In the genomic region with DNA sequence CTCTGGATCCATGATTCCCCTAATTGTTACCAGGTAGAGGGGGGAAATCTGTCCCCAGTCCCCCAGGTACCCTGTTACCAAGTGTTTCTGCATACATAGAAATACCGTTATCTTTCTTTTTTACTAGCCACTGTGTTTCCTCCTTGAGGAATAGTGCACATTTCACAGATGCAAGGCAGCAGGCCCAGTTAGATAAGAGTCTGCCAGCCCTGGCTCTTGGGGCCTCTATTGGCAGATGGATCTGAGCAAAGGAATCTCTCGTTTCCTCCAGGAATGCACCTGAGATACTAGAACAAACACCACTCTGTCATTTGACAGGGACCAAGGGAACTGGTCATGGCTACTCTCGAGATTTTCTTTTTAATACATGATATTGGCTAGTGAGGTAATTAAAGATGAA, we compare ENCODE assay signal across 21 mouse cellular contexts. TPM values are rescaled to one million over a fixed set of nuclear protein-coding genes. Genes with fewer than 3 reads are reported as not detected.
DNase-seq lines count a peak whose midpoint lies in the region; ATAC-seq and TF ChIP-seq lines count a peak whose summit lies in the region.
"Had no signal": no experiment of that assay in that cellular context is flagged by ENCODE, and none has a peak within 500 bp of the region (broad histone marks: within the 10 kb centered on the region; RNA-seq: fewer than 3 reads in every experiment).

No protein-coding gene starts in this region.

- peaks cover 15% of the 10 kb centered on the region for H3K4me1 ChIP-seq in heart, adult 2 months (ENCODE audit: control insufficient read depth, insufficient read depth, low read length)
- peaks cover 32% of the 10 kb centered on the region for H3K4me1 ChIP-seq in heart, embryonic 12.5 days (replicated peaks)
- H3K4me1 ChIP-seq in embryonic facial prominence, embryonic 10.5 days, result no peaks in the 10 kb centered on the region
- H3K4me1 ChIP-seq in limb, embryonic 10.5 days, result 0 out of 2 replicates have a peak, but pooled peaks cover 3% of the 10 kb centered on the region
- H3K4me1 ChIP-seq: midbrain, embryonic 13.5 days; neural tube, embryonic 12.5 days had no signal

- H3K27me3 ChIP-seq in heart, adult 2 months (ENCODE audit: control insufficient read depth, insufficient read depth, low read length), result no peaks in the 10 kb centered on the region
- no peaks in the 10 kb centered on the region for H3K27me3 ChIP-seq in heart, embryonic 12.5 days (replicated peaks)
- H3K27me3 ChIP-seq in embryonic facial prominence, embryonic 10.5 days (replicated peaks; ENCODE audit: low read depth, poor library complexity, severe bottlenecking), result no peaks in the 10 kb centered on the region
- H3K27me3 ChIP-seq in limb, embryonic 10.5 days (ENCODE audit: low read depth, poor library complexity, severe bottlenecking), result no peaks in the 10 kb centered on the region
- H3K27me3 ChIP-seq: midbrain, embryonic 13.5 days; neural tube, embryonic 12.5 days had no signal

- no peak overlapping the region for H3K9ac ChIP-seq in heart, adult 2 months (ENCODE audit: low read depth, low read length)
- H3K9ac ChIP-seq in heart, embryonic 12.5 days, result no peak overlapping the region
- H3K9ac ChIP-seq: forebrain, postnatal 0 days; hindbrain, embryonic 14.5 days; liver, postnatal 0 days; midbrain, embryonic 13.5 days; neural tube, embryonic 12.5 days had no signal

- peaks cover 3% of the 10 kb centered on the region; the same call in 1 of the 2 replicates for H3K36me3 ChIP-seq in heart, adult 2 months (ENCODE audit: control insufficient read depth, insufficient read depth, low read length)
- peaks cover 9% of the 10 kb centered on the region; the same call in 1 of the 2 replicates for H3K36me3 ChIP-seq in heart, embryonic 12.5 days
- H3K36me3 ChIP-seq in embryonic facial prominence, embryonic 10.5 days (replicated peaks), result peaks cover 47% of the 10 kb centered on the region
- peaks cover 66% of the 10 kb centered on the region for H3K36me3 ChIP-seq in limb, embryonic 10.5 days
- H3K36me3 ChIP-seq: midbrain, embryonic 13.5 days; neural tube, embryonic 12.5 days had no signal

- ATAC-seq in heart, embryonic 12.5 days (ENCODE audit: insufficient number of reproducible peaks, low FRiP score), result no peak
- ATAC-seq: forebrain, postnatal 0 days; liver, postnatal 0 days; midbrain, embryonic 13.5 days had no signal

- H3K27ac ChIP-seq in heart, adult 2 months, result no peak overlapping the region
- H3K27ac ChIP-seq in heart, embryonic 12.5 days (ENCODE audit: poor library complexity, severe bottlenecking), result 0 out of 2 replicates have a peak overlapping the region, but pooled peaks have one; percentile 42
- no peak overlapping the region for H3K27ac ChIP-seq in embryonic facial prominence, embryonic 10.5 days (replicated peaks)
- no peak overlapping the region for H3K27ac ChIP-seq in limb, embryonic 10.5 days
- H3K27ac ChIP-seq: hindbrain, embryonic 14.5 days; midbrain, embryonic 13.5 days; neural tube, embryonic 12.5 days had no signal

- no peaks in the 10 kb centered on the region for H3K79me2 ChIP-seq in heart, adult 2 months (replicated peaks; ENCODE audit: control insufficient read depth, insufficient read depth, low read length)

- H3K4me2 ChIP-seq in heart, embryonic 12.5 days, result no peak overlapping the region
- H3K4me2 ChIP-seq: hindbrain, embryonic 14.5 days; midbrain, embryonic 13.5 days; neural tube, embryonic 12.5 days had no signal

- intact Hi-C loops in heart, adult 2 months (cut with DNase I), result no loop called here

- no peak overlapping the region for H3K4me3 ChIP-seq in heart, adult 2 months
- no peak overlapping the region for H3K4me3 ChIP-seq in heart, embryonic 12.5 days
- no peak overlapping the region for H3K4me3 ChIP-seq in embryonic facial prominence, embryonic 10.5 days
- no peak overlapping the region for H3K4me3 ChIP-seq in limb, embryonic 10.5 days
- H3K4me3 ChIP-seq: midbrain, embryonic 13.5 days; neural tube, embryonic 12.5 days had no signal

- no peak for TF ChIP-seq POLR2A in heart, adult 2 months (IDR thresholded peaks at IDR 0.05; ENCODE audit: insufficient read depth, low read depth, low read length)

- no peaks in the 10 kb centered on the region for H3K9me3 ChIP-seq in heart, embryonic 12.5 days (replicated peaks)
- no peaks in the 10 kb centered on the region for H3K9me3 ChIP-seq in embryonic facial prominence, embryonic 10.5 days
- H3K9me3 ChIP-seq in limb, embryonic 10.5 days (replicated peaks), result no peaks in the 10 kb centered on the region
- H3K9me3 ChIP-seq: midbrain, embryonic 13.5 days; neural tube, embryonic 12.5 days had no signal

- no peak for TF ChIP-seq CTCF in heart, adult 2 months (IDR thresholded peaks at IDR 0.05)

- no peak for TF ChIP-seq EP300 in heart, adult 2 months (IDR thresholded peaks at IDR 0.05; ENCODE audit: insufficient read depth, low read depth, low read length)

- 12% methylated on average over 3 of the region's 3 CpGs for WGBS in heart, adult 2 months
- WGBS in heart, embryonic 12.5 days, result 24% methylated on average over 3 of the region's 3 CpGs
- WGBS in embryonic facial prominence, embryonic 10.5 days, result 85% methylated on average over 3 of the region's 3 CpGs
- WGBS in limb, embryonic 10.5 days, result 86% methylated on average over 3 of the region's 3 CpGs

- DNase-seq in lung, postnatal 25 days (ENCODE audit: low spot score), result peak; percentile 57
- DNase-seq in lung, postnatal 14 days, result no peak
- DNase-seq in heart, adult 2 months, result peak; percentile 63 to 66
- DNase-seq in heart, postnatal 4 days, result peak; percentile 71
- no peak for DNase-seq in embryonic facial prominence, embryonic 10.5 days (ENCODE audit: low spot score)
- no peak for DNase-seq in limb, embryonic 10.5 days (ENCODE audit: low spot score)
- DNase-seq: adrenal gland, adult 2 months; cerebellum, postnatal 10 days; forebrain, postnatal 0 days; kidney, adult 9 months; kidney, postnatal 25 days; left cerebral cortex, postnatal 4 days; liver, postnatal 0 days; right cerebral cortex, postnatal 14 days; spleen, adult 18-20 months; thymus, adult 18-20 months; thymus, postnatal 4 days had no signal

RNA-seq across cellular contexts. Expression of a gene that starts 44.9 kb away (rescaled TPM):
- 10 to 100 TPM; 18.6 to 20.7 TPM for total RNA-seq in heart, adult 2 months (2021)
- polyA plus RNA-seq in heart, adult 2 months (2012; rRNA removed), result 3.6 and 8.7 TPM in 2 replicates
- polyA plus RNA-seq in heart, embryonic 12.5 days (2016; fragmentation: Nextera tagmentation; extraction: Ambion mirVana), result 19.2 and 20.6 TPM in 2 replicates
- total RNA-seq in heart, postnatal 4 days (2021), result 10 to 100 TPM; 34.9 TPM
- polyA plus RNA-seq in embryonic facial prominence, embryonic 10.5 days (2016; fragmentation: Nextera tagmentation; extraction: Ambion mirVana), result 45.5 and 47.3 TPM in 2 replicates
- 52.0 and 59.6 TPM in 2 replicates for polyA plus RNA-seq in limb, embryonic 10.5 days (2016; fragmentation: Nextera tagmentation; extraction: Ambion mirVana)

RNA-seq across cellular contexts. Expression of a gene that starts 47.1 kb away (rescaled TPM):
- 10 to 100 TPM; 14.1 to 16.4 TPM for total RNA-seq in heart, adult 2 months (2021)
- polyA plus RNA-seq in heart, adult 2 months (2012; rRNA removed), result 20.5 and 24.2 TPM in 2 replicates
- 10.3 and 14.9 TPM in 2 replicates for polyA plus RNA-seq in heart, embryonic 12.5 days (2016; fragmentation: Nextera tagmentation; extraction: Ambion mirVana)
- total RNA-seq in heart, postnatal 4 days (2021), result 10 to 100 TPM; 15.7 to 17.7 TPM
- polyA plus RNA-seq in embryonic facial prominence, embryonic 10.5 days (2016; fragmentation: Nextera tagmentation; extraction: Ambion mirVana), result 18.0 and 21.5 TPM in 2 replicates
- 18.9 and 22.5 TPM in 2 replicates for polyA plus RNA-seq in limb, embryonic 10.5 days (2016; fragmentation: Nextera tagmentation; extraction: Ambion mirVana)

Comparison
In these comparisons a context has a peak if more than half of its experiments do, and no peak if none do; other contexts are left out.
1. DNase-seq: peak in lung, postnatal 25 days (single experiment), heart, adult 2 months (2 of 2) and heart, postnatal 4 days (single experiment); none in lung, postnatal 14 days (single experiment), embryonic facial prominence, embryonic 10.5 days (single experiment) and limb, embryonic 10.5 days (single experiment).